Mouse (Mus musculus) heart, postnatal 0 days (tissue): ENCODE measurements around the gene Akap8l.

ENCODE experiments used
- CTCF ChIP-seq: IDR thresholded peaks from 2 replicates; pipeline ENCODE4 v1.5.1; 2016; ENCODE audit warnings: antibody characterized with exemption, control low read depth, low read depth
- EP300 ChIP-seq: IDR thresholded peaks from 2 replicates; pipeline ENCODE4 v1.6.1; 2016; ENCODE audit warnings: antibody characterized with exemption, low read depth

- no peak for TF ChIP-seq CTCF
- TF ChIP-seq EP300: no peak
Observed at GRCm38 (mm10) chr17:32334921-32335320, 15.5 kb downstream of the Akap8l start.
